Mouse (Mus musculus): ENCODE data around the gene Eif2s3y.

Eif2s3y gene

GRCm38 (mm10) chrY:1009882-1010751 is at the start of gene Eif2s3y:
Gene Eif2s3y (plus strand): TSS chrY:1010543.
- DNase-seq (ENCODE audit: low spot score in 2 of 2), result peak in 1 of 2 experiments; percentile 63

Measured in heart, adult 9 months (tissue).